Mouse (Mus musculus) liver, adult 2 months (tissue): ENCODE results near the gene Brox.
"Not testable (repeated sequence)": the region's sequence is repeated elsewhere in the genome, so short reads cannot be mapped to it uniquely, and the experiment has no call there.

Experiments
- CTCF ChIP-seq: fragments of 200-500 bp; IDR thresholded peaks from 2 replicates; pipeline ENCODE4 v1.5.1; 2011; ENCODE audit warnings: low read depth, low read length, control low read depth
- POLR2A ChIP-seq: fragments of 200-500 bp; IDR thresholded peaks from 2 replicates; pipeline ENCODE4 v1.6.1; 2011; ENCODE audit warnings: low read length, control low read depth; ENCODE audit not compliant: insufficient read depth; ENCODE audit errors: extremely low read depth

- TF ChIP-seq POLR2A, CTCF: not testable (repeated sequence)
Observed at GRCm38 (mm10) chr1:183322496-183322895, 25.4 kb upstream of the Brox start.
